ENCODE assay signal across 17 mouse cellular contexts in genomic region chr3:122058439-122059198, GRCm38 (mm10). TPM values are rescaled to one million over a fixed set of nuclear protein-coding genes. Genes with fewer than 3 reads are reported as not detected.
A peak's percentile ranks its signal among the peaks of the same experiment; 100 is the strongest.
DNase-seq lines count a peak whose midpoint lies in the region; ATAC-seq and TF ChIP-seq lines count a peak whose summit lies in the region.
"Had no signal": no experiment of that assay in that cellular context is flagged by ENCODE, and none has a peak within 500 bp of the region (broad histone marks: within the 10 kb centered on the region; RNA-seq: fewer than 3 reads in every experiment).

No protein-coding gene starts in this region.

- ATAC-seq in liver, embryonic 12.5 days: no peak
- peak; percentile 81 for ATAC-seq in embryonic facial prominence, embryonic 14.5 days (ENCODE audit: low read depth)
- ATAC-seq in kidney, embryonic 15.5 days (replicated peaks; ENCODE audit: low FRiP score): peak; percentile 68
- peak; percentile 93 for ATAC-seq in stomach, embryonic 14.5 days (ENCODE audit: insufficient number of reproducible peaks, insufficient read depth, low FRiP score, low read depth)

- H3K9ac ChIP-seq in liver, adult 2 months (ENCODE audit: low read depth, low read length): no peak overlapping the region
- H3K9ac ChIP-seq in liver, embryonic 12.5 days: no peak overlapping the region
- no peak overlapping the region for H3K9ac ChIP-seq in embryonic facial prominence, embryonic 14.5 days (ENCODE audit: low read depth, low read length)
- no peak overlapping the region for H3K9ac ChIP-seq in kidney, embryonic 15.5 days
- no peak overlapping the region for H3K9ac ChIP-seq in stomach, embryonic 14.5 days (replicated peaks; ENCODE audit: low read depth, low read length)
- H3K9ac ChIP-seq: liver, embryonic 13.5 days had no signal

- no peak overlapping the region for H3K4me3 ChIP-seq in liver, adult 2 months (ENCODE audit: insufficient read depth, low read depth, low read length)
- H3K4me3 ChIP-seq in liver, embryonic 12.5 days: no peak overlapping the region
- no peak overlapping the region for H3K4me3 ChIP-seq in embryonic facial prominence, embryonic 14.5 days (ENCODE audit: low read depth, low read length)
- no peak overlapping the region for H3K4me3 ChIP-seq in kidney, embryonic 15.5 days (replicated peaks)
- H3K4me3 ChIP-seq in stomach, embryonic 14.5 days (ENCODE audit: low read depth, low read length): no peak overlapping the region
- H3K4me3 ChIP-seq: erythroblast, embryonic 14.5 days; liver, embryonic 13.5 days had no signal

- 54% methylated on average over 9 of the region's 9 CpGs for WGBS in liver, adult 2 months
- 46% methylated on average over 9 of the region's 9 CpGs for WGBS in liver, embryonic 12.5 days (ENCODE audit: insufficient replicate concordance)
- 37% methylated on average over 8 of the region's 9 CpGs for WGBS in embryonic facial prominence, embryonic 14.5 days
- 53% methylated on average over 9 of the region's 9 CpGs for WGBS in kidney, embryonic 15.5 days
- 42% methylated on average over 9 of the region's 9 CpGs for WGBS in stomach, embryonic 14.5 days

- H3K79me2 ChIP-seq in liver, adult 2 months (ENCODE audit: control insufficient read depth, insufficient read depth, low read length): no peaks in the 10 kb centered on the region

- H3K27me3 ChIP-seq in liver, adult 2 months (ENCODE audit: control insufficient read depth, insufficient read depth, low read length): no peaks in the 10 kb centered on the region
- no peaks in the 10 kb centered on the region for H3K27me3 ChIP-seq in liver, embryonic 12.5 days (replicated peaks)
- H3K27me3 ChIP-seq in embryonic facial prominence, embryonic 14.5 days (replicated peaks; ENCODE audit: control insufficient read depth, insufficient read depth, low read length): no peaks in the 10 kb centered on the region
- H3K27me3 ChIP-seq in kidney, embryonic 15.5 days: no peaks in the 10 kb centered on the region
- no peaks in the 10 kb centered on the region for H3K27me3 ChIP-seq in stomach, embryonic 14.5 days (ENCODE audit: control insufficient read depth, insufficient read depth, low read length)
- H3K27me3 ChIP-seq: liver, embryonic 13.5 days had no signal

- H3K27ac ChIP-seq in liver, adult 2 months (replicated peaks; ENCODE audit: insufficient read depth, low read depth, low read length): no peak overlapping the region
- H3K27ac ChIP-seq in liver, embryonic 12.5 days: no peak overlapping the region
- peak overlapping the region; percentile 56; the same call in 1 of the 2 replicates for H3K27ac ChIP-seq in embryonic facial prominence, embryonic 14.5 days (replicated peaks; ENCODE audit: low read depth, low read length)
- H3K27ac ChIP-seq in kidney, embryonic 15.5 days: peak overlapping the region; percentile 41; the same call in 1 of the 2 replicates
- H3K27ac ChIP-seq in stomach, embryonic 14.5 days (ENCODE audit: low read length): peak overlapping the region; percentile 91
- H3K27ac ChIP-seq: liver, embryonic 13.5 days had no signal

- H3K4me2 ChIP-seq in liver, embryonic 12.5 days: no peak overlapping the region
- H3K4me2 ChIP-seq in embryonic facial prominence, embryonic 14.5 days (ENCODE audit: low read depth, low read length): no peak overlapping the region
- no peak overlapping the region for H3K4me2 ChIP-seq in kidney, embryonic 15.5 days
- H3K4me2 ChIP-seq in stomach, embryonic 14.5 days (replicated peaks; ENCODE audit: low read depth, low read length): no peak overlapping the region
- H3K4me2 ChIP-seq: liver, embryonic 13.5 days; midbrain, embryonic 11.5 days had no signal

- peak; percentile 62 for DNase-seq in liver, adult 2 months (ENCODE audit: extremely low read depth, low read depth, low spot score)
- DNase-seq in embryonic facial prominence, embryonic 14.5 days (ENCODE audit: low spot score): no peak
- DNase-seq in embryo, embryonic 9.5 days (ENCODE audit: extremely low spot score): no peak
- no peak for DNase-seq in neural tube, embryonic 10.5 days (ENCODE audit: extremely low spot score, low spot score)
- no peak for DNase-seq in spleen, adult 18-20 months
- DNase-seq: adrenal gland, postnatal 25 days; B cell, adult 2 months; cerebellum, postnatal 36 days; heart, adult 11 months; heart, postnatal 4 days; liver, embryonic 13.5 days; thymus, adult 18-20 months had no signal

- no peaks in the 10 kb centered on the region for H3K36me3 ChIP-seq in liver, adult 2 months (ENCODE audit: control insufficient read depth, insufficient read depth, low read length)
- no peaks in the 10 kb centered on the region for H3K36me3 ChIP-seq in liver, embryonic 12.5 days
- no peaks in the 10 kb centered on the region for H3K36me3 ChIP-seq in embryonic facial prominence, embryonic 14.5 days (ENCODE audit: control insufficient read depth, insufficient read depth, low read length)
- no peaks in the 10 kb centered on the region for H3K36me3 ChIP-seq in kidney, embryonic 15.5 days
- no peaks in the 10 kb centered on the region for H3K36me3 ChIP-seq in stomach, embryonic 14.5 days (ENCODE audit: control insufficient read depth, insufficient read depth, low read length)
- H3K36me3 ChIP-seq: liver, embryonic 13.5 days had no signal

- no peak for TF ChIP-seq POLR2A in liver, adult 2 months (IDR thresholded peaks at IDR 0.05; ENCODE audit: extremely low read depth, insufficient read depth, low read length)

- H3K9me3 ChIP-seq in liver, embryonic 12.5 days (replicated peaks): no peaks in the 10 kb centered on the region
- no peaks in the 10 kb centered on the region for H3K9me3 ChIP-seq in embryonic facial prominence, embryonic 14.5 days (ENCODE audit: control insufficient read depth, low read length)
- no peaks in the 10 kb centered on the region for H3K9me3 ChIP-seq in kidney, embryonic 15.5 days (replicated peaks)
- H3K9me3 ChIP-seq in stomach, embryonic 14.5 days (ENCODE audit: control insufficient read depth, low read depth, low read length): no peaks in the 10 kb centered on the region
- H3K9me3 ChIP-seq: liver, embryonic 13.5 days had no signal

- TF ChIP-seq CTCF in liver, adult 2 months (IDR thresholded peaks at IDR 0.05; ENCODE audit: low read depth, low read length): no peak

- H3K4me1 ChIP-seq in liver, adult 2 months (ENCODE audit: control insufficient read depth, insufficient read depth, low read length): 0 out of 2 replicates have a peak, but pooled peaks cover 5% of the 10 kb centered on the region
- H3K4me1 ChIP-seq in liver, embryonic 12.5 days: 0 out of 2 replicates have a peak, but pooled peaks cover 12% of the 10 kb centered on the region
- peaks cover 18% of the 10 kb centered on the region for H3K4me1 ChIP-seq in embryonic facial prominence, embryonic 14.5 days (ENCODE audit: control insufficient read depth, insufficient read depth, low read length)
- peaks cover 15% of the 10 kb centered on the region for H3K4me1 ChIP-seq in kidney, embryonic 15.5 days
- peaks cover 5% of the 10 kb centered on the region; the same call in 1 of the 2 replicates for H3K4me1 ChIP-seq in stomach, embryonic 14.5 days (ENCODE audit: control insufficient read depth, insufficient read depth, low read length)
- H3K4me1 ChIP-seq: liver, embryonic 13.5 days had no signal

RNA-seq across cellular contexts. Expression of gene Abca4, which starts 14.4 kb away (rescaled TPM):
- total RNA-seq in liver, adult 2 months (2014; rRNA removed): 0.20 and 0.37 TPM in 2 replicates
- polyA plus RNA-seq in liver, adult 2 months (2012; rRNA removed): 0.05 and 0.10 TPM in 2 replicates
- 1.2 and 1.3 TPM in 2 replicates for polyA plus RNA-seq in liver, embryonic 12.5 days (2016; fragmentation: Nextera tagmentation; extraction: Ambion mirVana)
- polyA plus RNA-seq in embryonic facial prominence, embryonic 14.5 days (2014; fragmentation: Nextera tagmentation; extraction: Ambion mirVana): 1.5 and 1.8 TPM in 2 replicates
- 0.70 and 0.72 TPM in 2 replicates for polyA plus RNA-seq in kidney, embryonic 15.5 days (2015; fragmentation: Nextera tagmentation; extraction: Ambion mirVana)
- 0.67 and 0.91 TPM in 2 replicates for polyA plus RNA-seq in stomach, embryonic 14.5 days (2014; fragmentation: Nextera tagmentation; extraction: Ambion mirVana)

Comparison
In these comparisons a context has a peak if more than half of its experiments do, and no peak if none do; other contexts are left out.
1. H3K27ac ChIP-seq: peak in embryonic facial prominence, embryonic 14.5 days (single experiment), kidney, embryonic 15.5 days (single experiment) and stomach, embryonic 14.5 days (single experiment); none in liver, adult 2 months (single experiment) and liver, embryonic 12.5 days (single experiment).